Mouse (Mus musculus): ENCODE measurements at regions not wholly inside any gene's neighbourhood (a gene's known extent, or its start where the extent isn't known, plus 50 kb on each side); places are given as distances from the start of the nearest gene placed in this dataset.
A peak's percentile ranks its signal among the peaks of the same experiment; 100 is the strongest.

- 0 out of 2 replicates have a peak, but pooled peaks have one; percentile 17 for ATAC-seq (replicated peaks; ENCODE audit: poor library complexity, severe bottlenecking)
Measured at GRCm38 (mm10) chr12:70706806-70707628, 118.3 kb upstream of the Frmd6 start.

- peak; percentile 95 for ATAC-seq (replicated peaks; ENCODE audit: poor library complexity, severe bottlenecking)
Measured at GRCm38 (mm10) chr12:70707629-70708289, 117.6 kb upstream of the Frmd6 start.

- 0 out of 2 replicates have a peak, but pooled peaks have one; percentile 11 for ATAC-seq (replicated peaks; ENCODE audit: poor library complexity, severe bottlenecking)
Measured at GRCm38 (mm10) chr12:70708290-70708668, 117.0 kb upstream of the Frmd6 start.

- ATAC-seq (replicated peaks; ENCODE audit: poor library complexity, severe bottlenecking) = no peak
Measured at GRCm38 (mm10) chr12:70710311-70710710, 115.0 kb upstream of the Frmd6 start.

DNA sequence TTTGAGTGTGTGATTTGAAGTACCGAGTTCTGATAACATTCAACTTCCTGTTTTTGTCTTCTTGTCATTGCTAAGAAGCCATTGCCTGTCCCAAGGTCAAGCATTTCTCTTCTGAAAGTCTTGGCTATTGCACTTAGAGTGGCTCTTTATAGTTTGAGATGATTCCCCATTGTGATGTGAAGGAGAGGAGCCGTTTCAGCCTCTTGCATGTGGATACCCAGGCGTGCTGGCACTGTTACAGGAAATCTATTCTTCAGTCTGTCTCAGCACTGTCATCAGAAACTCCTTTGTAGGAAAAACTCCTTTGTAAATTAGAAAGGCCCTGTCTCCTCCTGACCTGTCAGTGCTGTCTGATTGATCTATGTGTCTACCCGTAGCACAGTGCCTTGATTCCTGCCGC, 114.3 kb upstream of the Frmd6 start:
- ATAC-seq (replicated peaks; ENCODE audit: poor library complexity, severe bottlenecking) = no peak

GRCm38 (mm10) chr12:70712322-70713024, 112.8 kb upstream of the Frmd6 start:
- no peak for ATAC-seq (replicated peaks; ENCODE audit: poor library complexity, severe bottlenecking)

- ATAC-seq (replicated peaks; ENCODE audit: poor library complexity, severe bottlenecking) = peak; percentile 91
Measured at GRCm38 (mm10) chr12:70713499-70714280, 111.6 kb upstream of the Frmd6 start.

DNA sequence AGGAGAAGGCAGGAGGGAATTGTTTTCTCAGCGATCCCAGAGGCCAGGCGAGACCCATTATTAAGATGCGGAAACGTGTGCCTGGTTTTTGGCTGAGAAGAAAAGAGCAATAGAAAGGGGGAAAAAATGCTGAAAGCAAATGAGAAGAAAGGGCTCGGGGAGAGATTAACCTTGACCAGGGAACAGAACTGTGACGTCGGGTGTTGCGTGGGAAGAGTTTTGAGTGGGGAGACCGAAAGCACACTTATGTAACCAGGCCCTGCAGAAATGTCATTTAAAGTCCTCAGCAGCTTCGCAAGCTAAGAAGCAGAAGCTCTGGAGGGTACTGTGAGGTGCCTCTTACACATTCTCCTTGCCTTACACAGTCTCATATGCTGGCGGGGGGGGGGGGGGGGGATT, 111.0 kb upstream of the Frmd6 start:
- ATAC-seq (replicated peaks; ENCODE audit: poor library complexity, severe bottlenecking) = peak; percentile 33

- ATAC-seq (replicated peaks; ENCODE audit: poor library complexity, severe bottlenecking) = no peak
Measured at GRCm38 (mm10) chr12:70715836-70716235, 109.5 kb upstream of the Frmd6 start.

- ATAC-seq (replicated peaks; ENCODE audit: poor library complexity, severe bottlenecking) = no peak
Measured at GRCm38 (mm10) chr12:70718602-70719001, 106.7 kb upstream of the Frmd6 start.

- no peak for ATAC-seq (replicated peaks; ENCODE audit: poor library complexity, severe bottlenecking)
Measured at GRCm38 (mm10) chr12:70719255-70719654, 106.1 kb upstream of the Frmd6 start.

- peak; percentile 90 for ATAC-seq (replicated peaks; ENCODE audit: poor library complexity, severe bottlenecking)
Measured at GRCm38 (mm10) chr12:70720178-70720894, 105.0 kb upstream of the Frmd6 start.

GRCm38 (mm10) chr12:70725326-70725725, 100.0 kb upstream of the Frmd6 start:
- ATAC-seq (replicated peaks; ENCODE audit: poor library complexity, severe bottlenecking) = no peak

GRCm38 (mm10) chr12:70727496-70728259, 97.6 kb upstream of the Frmd6 start:
- no peak for ATAC-seq (replicated peaks; ENCODE audit: poor library complexity, severe bottlenecking)

GRCm38 (mm10) chr12:70728407-70728806, 96.9 kb upstream of the Frmd6 start:
- no peak for ATAC-seq (replicated peaks; ENCODE audit: poor library complexity, severe bottlenecking)

GRCm38 (mm10) chr12:70729961-70730360, 95.4 kb upstream of the Frmd6 start:
- ATAC-seq (replicated peaks; ENCODE audit: poor library complexity, severe bottlenecking) = no peak

DNA sequence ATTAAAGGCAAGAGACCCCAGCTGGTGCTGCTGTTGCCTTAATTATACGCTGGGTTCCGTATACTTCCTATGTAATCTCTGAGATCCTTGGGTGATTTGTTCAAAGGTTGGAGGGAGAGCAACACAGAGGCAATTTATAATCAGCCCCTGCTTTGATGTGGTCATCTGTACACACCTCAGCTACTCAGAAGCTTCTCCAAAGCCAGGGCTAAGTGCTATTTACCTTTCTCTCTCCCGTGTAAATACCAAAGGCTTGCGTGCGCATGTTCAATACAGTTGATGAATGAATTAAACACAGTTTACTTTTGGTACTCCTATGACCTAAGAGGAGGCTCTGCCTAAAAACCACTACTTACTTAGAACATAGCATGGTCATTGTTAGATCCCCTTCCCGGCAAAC, 93.8 kb upstream of the Frmd6 start:
- no peak for ATAC-seq (replicated peaks; ENCODE audit: poor library complexity, severe bottlenecking)

GRCm38 (mm10) chr12:70732591-70732990, 92.7 kb upstream of the Frmd6 start:
- no peak for ATAC-seq (replicated peaks; ENCODE audit: poor library complexity, severe bottlenecking)

DNA sequence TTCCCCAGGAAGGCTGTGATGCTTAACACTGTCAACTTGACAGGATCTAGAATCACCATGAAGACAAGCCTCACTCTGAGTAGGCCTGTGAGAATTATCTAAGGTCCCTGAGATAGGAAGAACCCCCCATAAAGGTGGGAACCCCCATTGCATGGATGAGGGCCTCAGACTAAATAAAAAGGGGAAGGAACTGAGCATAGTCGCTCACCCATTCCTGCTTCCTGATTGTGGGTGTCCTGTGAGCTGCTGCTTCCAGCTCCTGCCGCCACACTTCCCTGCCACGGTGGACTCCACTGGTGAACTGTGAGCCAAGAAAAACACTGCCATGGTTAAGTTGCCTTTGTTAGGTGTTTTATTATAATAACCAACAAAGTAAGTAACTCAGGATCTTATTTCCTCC, 86.8 kb upstream of the Frmd6 start:
- peak; percentile 79 for ATAC-seq (replicated peaks; ENCODE audit: poor library complexity, severe bottlenecking)

Data from granulocyte monocyte progenitor cell, adult 5-6 weeks (primary cell).